Mouse (Mus musculus) adrenal gland, adult (tissue): ENCODE data around the gene Arhgap10.
A peak's percentile ranks its signal among the peaks of the same experiment; 100 is the strongest.

Source experiments
- DNase-seq, 2 experiments: peaks; one replicate each; pipeline ENCODE4 v3.0.0; 2022 to 2023; ENCODE audit warnings: low spot score in 1 of 2; ENCODE audit not compliant: inconsistent age in 2 of 2

Gene Arhgap10

DNA sequence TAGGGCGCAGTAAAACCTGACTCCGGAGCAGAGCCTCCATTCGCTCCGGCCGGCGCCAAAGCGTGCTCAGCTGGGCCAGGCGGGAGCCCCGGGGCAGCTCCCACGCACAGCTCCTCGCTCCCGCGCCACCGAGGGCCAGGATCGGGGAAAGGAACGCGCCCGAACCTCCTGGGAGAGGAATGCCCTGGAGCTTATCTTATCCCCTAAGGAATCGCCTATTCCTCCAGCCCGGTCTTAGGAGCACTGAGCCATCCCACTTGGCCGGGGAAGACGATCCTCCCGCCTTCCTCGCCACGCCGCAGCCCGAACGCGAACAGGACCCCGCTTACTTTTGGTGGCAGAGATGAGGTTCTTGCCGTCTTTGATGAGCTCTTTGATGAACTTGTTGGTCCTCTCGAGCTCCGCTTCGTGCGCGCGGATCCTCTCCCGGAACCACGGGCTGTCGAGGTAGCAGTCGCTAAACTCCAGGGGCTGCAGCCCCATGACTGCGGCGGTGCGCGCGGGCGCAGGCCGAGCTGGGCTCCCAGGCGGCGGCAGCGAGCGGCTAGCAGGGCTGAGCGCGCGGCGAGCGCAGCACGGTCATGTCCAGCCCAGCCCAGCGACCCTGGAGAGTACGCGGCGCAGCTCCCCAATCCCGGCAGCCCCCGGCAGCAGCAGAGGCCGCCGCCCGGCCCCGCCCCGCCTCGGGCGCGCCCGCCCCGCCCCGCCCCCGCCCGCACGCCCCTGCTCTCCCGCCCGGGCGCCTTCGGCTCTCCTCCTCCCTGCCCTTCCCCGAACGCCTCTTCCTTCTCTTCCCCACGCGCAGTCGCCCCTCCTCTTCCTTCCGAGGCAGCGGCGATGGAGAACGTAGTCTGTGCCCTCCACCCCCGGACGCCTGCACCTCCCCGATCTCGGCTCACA, at the start of gene Arhgap10:
Arhgap10 (minus strand) TSS at position 653 of the 900 bp plus-strand sequence.
- peak in 1 of 2 experiments; percentile 90 for DNase-seq

DNA sequence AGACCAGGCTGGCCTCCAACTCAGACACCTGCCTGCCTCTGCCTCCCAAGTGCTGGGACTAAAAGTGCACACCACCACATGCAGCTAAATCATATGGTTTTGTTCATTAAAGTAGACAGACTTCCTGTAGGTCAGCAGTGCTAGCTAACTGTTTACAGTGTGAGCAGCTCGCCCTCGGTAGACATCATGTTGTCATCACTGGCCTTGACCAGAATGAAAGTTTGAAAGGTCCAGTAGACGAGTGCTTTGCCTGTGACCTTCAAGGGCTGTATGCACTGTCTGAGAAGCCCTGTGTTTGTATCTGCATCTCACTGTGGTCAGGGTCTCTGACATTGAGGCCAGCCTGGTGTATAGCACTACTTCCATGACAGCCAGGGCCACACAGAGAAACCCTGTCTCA, 43.7 kb upstream of the Arhgap10 start:
- peak; percentile 37 to 74 for DNase-seq

DNA sequence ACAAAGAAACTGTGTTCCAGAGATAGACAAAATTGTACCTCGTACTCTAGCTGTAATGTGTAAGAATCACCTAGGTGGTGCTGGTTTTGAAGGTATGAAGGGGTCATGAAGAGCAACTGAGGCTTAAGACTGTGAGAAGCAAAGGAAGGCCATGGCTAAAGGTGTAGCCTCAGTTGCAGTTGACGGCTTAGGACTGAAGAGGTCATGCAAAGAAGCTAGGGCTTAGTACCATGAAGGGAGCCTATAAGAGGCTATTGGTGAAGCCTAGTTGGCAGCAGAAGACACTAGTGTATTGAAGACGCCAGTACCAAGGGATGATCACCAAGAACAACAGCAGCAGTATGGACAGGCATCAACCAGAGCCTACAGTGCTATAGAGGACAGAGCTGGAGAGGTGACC, 34.7 kb upstream of the Arhgap10 start:
- no peak for DNase-seq

DNA sequence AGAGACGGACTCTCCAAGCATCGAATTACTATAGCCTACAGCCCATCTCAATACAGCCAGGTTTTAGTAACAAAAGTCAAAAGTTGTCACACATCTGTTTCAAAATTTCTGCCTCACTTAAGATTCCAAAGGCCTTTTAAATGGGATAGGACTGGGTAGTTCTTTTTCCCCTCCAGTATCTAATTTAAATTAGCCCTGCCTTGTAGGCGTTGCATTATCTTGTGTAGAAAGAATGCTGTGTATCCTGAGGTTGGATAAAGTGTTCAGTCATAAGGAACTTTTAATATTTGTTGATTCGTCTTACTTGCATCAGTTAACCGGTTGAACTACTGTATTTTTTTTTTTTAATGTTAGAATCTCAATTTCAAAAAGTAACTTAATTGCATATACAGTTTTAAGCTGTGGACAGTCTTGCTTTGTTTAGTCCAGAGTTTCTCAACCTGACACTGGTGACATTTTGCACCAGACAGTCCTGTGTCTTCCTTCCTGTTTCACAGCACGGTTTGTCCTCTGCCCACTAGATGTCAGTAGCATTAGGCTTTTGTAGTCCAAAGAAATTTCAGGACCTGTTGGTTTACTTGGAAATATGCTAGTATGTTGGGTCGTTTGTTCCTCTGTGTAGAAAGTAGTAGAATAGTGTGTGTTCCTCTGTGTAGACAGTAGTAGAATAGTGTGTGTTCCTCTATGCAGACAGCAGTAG, 32.3 kb upstream of the Arhgap10 start:
- peak; percentile 40 to 80 for DNase-seq

DNA sequence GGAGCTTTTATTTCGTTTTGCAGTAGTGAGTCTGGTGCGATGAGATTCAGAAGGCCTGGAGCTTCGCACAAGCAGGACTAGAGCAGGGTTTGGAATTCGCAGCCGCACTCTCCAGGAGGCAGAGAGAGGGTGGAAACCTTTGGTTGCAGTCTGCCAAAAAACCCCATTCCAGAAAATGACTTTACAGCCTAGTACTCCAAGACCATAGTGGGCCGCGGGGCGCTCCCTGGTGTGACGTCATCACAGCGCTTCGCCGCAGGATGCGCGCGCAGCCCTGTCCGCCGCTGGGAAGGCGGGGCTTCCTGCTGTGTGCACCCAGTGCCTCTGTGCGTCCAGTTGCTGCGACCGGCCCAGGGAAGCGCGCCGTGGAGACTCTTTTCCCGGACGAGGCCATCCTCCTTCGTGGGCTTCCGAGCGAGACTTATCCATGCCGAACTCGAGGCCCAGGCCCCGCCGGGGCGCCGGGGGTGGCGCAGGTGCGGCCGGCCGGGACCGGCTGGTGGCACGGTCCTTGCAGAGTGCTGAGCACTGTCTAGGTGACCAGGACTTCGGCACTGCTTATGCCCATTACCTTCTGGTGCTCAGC, 31.5 kb upstream of the Arhgap10 start, which contains the start of gene Prmt9:
Prmt9 (plus strand) TSS at position 277 of the 586 bp plus-strand sequence.
- DNase-seq: peak; percentile 96 to 98

DNA sequence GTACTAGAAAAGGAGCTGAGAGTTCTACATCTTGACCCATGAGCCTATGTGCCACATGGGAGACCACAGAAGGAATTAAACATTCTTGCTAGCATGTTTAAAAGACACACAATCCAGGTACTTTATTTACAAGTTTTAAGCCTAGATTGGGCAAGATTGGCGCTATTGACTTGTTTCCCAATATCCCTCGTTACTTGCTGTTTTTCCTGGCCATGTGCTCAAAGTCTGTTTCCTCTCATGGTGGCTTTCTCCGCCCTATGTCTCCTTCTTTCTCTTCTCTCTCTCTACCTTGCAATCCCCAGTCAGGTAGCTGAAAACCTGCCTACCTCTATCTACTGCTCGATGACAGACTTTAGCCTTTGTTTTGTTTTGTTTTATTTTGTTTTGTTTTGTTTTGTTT, 27.9 kb upstream of the Arhgap10 start:
- no peak for DNase-seq

DNA sequence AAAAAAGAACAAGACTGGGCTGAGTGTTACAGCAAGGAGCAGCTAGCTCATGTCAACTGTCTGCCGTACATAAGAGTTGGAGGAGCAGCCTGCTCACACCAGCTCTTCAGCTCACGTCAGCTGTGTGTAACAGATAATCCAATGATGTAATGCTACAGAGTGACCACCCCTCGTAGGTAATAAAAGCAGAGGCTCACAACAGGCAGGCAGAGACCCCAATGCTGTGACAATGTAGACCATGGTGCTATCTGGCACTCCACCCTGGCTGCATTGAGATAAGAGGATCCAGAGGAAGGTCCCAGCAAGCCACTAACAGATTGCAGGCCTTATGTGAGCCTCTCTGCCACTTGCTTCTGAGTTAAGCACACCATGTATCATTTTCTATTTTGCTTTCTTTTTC, 26.7 kb upstream of the Arhgap10 start:
- DNase-seq: no peak

DNA sequence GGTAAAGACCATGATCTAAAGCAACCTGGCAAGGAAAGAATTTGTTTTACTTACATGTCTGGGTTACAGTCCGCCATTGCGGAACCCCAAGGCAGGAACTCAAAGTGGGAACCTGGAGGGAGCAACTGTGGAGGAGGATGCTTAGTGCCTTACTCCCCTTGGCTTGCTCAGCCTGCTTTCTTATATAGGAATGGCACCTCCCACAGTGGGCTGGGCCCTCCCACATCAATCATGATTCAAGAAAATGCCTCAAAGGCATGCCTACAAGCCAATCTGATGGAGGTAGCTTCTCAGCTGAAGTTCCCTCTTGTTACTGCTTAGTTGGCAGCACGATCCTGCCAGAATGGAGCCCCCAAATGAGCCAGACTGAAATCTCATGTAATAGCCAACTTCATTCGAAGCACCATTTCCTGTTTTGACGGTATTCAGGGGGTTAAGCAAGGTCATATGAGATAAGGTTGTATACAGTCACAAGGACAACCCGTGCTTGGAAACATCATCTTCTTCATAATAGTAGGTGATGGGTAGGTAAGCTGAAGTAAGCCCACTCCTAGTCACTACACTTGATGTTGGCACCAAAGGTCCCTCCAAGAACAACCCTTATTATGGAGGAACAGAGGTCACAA, 25.5 kb upstream of the Arhgap10 start:
- no peak for DNase-seq

DNA sequence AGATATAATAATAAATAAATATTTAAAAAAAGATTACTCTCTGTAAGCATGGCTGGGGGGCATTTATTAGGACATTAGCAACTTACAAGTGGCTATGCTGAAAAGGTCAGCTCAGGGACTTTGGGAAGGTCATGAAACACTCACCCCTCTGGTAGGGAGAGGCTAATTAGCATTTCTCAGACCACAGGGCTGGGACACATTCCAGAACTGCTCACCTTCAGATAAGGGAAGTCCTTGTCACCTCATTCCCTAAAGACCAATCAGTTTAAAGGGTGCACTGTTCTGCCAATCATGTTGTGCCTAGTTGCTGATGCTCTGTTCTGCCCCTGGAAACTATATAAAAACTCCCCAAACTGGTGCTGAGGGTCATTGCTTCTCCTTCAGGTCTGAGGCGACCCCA, 20.5 kb upstream of the Arhgap10 start:
- DNase-seq: peak in 1 of 2 experiments; percentile 41

DNA sequence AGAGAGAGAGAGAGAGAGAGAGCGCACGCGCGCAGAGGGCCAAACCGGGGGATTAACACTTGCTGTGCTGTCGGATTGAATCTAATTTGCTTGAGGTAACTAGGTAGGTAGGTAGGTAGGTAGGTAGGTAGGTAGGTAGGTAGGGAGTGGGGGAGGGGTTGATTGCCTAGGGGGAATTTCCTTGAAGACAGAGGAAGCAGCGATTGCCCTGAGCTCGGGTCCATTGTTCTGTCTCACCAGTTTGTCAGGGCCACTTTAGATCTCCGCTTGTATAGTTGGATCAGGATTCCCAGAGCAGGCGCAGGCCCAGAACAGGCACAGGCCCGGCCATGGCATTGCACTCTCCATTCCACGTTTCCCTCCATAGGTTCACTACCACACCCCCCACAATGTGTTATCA, 19.1 kb upstream of the Arhgap10 start:
- DNase-seq: no peak

DNA sequence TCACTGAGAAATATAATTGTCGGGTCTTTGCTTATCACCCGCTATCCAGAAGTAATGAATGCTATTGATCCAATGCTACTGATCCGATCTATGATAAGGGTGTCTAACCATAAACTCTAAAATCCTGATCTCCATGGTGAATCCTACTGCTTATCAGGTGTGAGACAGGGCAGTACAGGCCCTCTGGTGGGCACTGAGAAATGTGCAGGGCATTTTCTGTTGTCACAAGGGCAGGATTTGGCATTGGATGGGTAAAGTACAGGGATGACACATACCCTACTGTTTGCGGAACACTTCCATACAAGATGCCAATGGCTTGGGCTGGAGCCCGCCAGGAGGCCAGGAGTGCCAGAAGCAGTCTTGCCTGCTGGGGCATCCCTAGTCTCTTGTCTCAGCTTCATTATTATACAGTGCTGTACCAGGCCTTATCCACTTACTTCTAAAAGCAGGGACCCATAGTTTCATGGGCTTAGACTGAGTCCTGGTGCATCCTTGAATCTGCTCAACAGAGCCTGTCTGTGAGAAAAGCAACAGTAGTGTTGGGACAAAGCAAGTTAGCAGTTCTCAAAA, 17.4 kb upstream of the Arhgap10 start:
- DNase-seq: peak; percentile 77 to 94

DNA sequence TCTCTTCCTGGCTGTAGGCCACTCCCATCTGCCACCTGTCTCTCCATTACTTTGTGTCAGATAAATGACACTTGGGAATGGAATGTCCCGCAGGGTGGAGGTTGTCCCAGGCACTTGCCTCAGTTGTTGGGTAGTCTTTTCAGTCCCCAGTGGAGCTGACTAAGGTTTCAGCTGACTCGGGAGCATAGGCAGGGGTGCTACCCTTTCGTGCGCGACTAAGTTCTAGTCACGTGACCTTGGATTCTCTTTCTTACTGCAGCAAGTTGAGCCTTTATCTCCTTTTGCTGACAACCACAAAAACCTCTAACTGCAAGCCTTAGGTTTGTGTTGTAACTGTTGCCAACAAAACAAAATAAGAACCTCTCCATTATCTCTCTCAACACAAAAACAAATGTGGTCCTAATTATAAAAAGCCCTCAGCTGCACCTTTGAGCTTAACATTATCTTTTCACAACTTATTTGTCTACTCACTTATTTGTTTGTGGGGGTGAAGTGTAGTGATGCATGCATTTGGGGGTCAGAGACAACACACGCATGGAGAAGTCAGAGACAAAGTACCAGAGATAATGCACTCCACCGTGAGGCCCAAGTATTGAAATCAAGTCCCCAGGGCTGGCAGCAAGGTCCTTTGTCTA, 16.7 kb upstream of the Arhgap10 start:
- peak; percentile 17 to 58 for DNase-seq

DNA sequence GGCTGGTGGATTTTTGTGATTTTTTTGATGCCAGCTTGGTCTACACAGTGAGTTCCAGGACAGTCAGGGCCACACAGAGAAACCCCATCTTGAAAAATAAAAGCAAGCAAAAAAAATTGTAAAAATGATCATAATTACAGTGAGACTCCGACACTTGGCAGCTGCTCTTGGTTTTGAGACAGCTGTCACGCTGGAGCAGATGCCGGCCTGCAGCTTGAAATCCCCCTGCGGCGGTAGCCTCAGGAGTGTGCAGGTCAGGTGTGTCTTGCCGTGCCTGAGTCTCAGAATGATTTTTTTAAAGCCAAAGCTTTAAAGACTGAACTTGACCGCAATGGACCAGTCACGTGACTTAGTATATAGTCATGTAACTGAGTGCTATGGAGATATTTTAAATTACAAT, 8.4 kb upstream of the Arhgap10 start:
- DNase-seq: no peak

DNA sequence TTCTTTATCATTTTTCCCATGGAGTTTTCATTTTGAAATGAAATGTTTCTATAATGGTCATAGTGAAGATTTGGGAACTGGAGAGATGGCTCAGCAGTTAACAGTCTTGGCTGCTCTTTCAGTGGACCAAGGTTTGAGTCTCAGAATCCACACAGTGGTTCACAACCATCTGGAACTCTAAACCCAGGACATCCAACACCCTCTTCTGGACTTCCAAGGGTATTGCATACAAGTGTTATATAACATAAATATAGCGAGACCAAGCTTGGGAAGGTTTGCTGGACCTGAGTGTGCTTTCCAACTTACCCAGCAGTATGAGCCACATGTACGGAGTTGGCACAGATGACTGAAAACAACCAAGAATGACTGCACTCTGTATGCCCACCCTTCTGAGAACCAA, 7.2 kb upstream of the Arhgap10 start:
- DNase-seq: peak in 1 of 2 experiments; percentile 33

DNA sequence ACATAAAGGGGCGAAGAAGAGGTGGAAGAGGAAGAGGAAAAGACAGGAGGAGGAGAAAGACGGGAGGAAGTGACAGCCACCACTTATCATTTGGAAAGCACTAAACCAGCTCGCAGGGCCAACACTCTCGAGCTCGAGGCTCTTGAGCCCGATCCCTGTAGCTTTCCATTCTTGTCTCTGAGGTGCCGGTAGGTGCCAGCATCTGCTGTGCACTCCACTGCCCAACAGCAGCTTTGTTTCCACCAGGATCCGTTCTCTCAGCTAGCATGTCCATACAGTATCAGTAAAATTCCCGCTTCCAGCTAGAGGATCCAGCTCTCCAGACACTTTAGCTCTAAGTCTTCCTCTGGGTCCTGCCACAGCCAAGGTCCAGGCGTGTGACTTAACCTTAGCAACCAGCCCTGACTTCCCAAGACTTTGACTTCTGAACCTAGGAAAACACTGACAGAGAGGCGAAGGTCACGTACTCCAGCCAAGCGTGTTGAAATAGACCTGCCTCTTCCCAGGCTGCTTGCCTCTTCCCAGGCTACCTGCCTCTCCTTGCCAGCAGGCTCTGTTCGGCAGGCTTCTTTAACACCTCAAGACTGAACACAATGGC, 6.4 kb upstream of the Arhgap10 start:
- peak; percentile 13 to 83 for DNase-seq

DNA sequence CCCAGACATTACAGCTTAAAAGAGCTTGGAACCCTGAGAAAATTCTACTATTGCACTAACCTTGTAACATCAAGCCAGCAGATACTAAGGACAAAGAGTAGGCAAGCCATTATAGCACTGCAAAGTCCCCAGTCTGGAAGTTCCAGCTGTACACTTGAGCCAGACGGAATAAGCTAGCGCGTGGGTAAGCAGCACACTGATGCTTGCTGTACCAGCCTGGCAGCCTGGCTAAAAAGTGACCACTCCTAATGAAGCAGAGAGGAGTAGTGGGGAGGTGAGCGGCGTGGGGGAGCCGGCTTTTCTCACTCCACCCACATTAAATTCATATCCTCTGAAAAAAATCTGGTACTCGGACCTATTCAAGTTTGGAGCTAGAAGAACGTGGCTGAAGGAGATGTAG, 5.2 kb upstream of the Arhgap10 start:
- peak in 1 of 2 experiments; percentile 43 for DNase-seq

DNA sequence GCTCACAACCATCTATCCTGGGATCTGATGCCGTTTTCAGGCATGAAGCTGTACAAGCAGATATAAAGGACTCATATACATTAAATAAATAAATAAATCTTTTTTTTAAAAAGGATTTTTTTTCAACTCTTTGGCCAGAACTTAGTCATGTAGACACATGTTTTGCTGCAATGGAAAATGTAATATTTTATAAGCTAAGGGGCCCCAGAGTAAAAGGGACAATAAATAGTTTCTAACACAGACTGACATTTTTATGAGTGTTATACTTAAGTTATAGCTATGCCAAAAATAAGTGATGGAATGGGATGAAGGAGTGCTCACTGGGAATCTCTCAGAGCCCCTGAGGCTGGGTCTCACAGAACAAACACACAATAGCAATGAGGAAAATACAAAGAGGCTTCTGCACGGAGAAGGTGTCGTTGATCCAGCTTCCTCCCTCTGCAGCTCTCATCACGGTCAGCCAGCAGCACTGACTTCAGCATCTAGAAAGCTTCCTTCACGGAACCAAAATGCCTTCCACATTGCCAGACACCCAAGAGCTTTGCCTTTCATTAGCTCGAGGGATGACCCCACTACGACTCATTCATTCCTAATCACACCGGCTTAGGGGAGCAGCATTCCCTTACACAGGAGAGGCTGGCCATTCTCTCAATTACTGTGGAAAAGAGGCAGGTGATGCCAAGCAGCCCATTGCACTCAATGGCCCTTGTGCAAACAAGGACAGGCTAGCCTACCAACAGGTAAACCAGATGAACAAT, 3.5 kb upstream of the Arhgap10 start:
- peak in 1 of 2 experiments; percentile 21 for DNase-seq

DNA sequence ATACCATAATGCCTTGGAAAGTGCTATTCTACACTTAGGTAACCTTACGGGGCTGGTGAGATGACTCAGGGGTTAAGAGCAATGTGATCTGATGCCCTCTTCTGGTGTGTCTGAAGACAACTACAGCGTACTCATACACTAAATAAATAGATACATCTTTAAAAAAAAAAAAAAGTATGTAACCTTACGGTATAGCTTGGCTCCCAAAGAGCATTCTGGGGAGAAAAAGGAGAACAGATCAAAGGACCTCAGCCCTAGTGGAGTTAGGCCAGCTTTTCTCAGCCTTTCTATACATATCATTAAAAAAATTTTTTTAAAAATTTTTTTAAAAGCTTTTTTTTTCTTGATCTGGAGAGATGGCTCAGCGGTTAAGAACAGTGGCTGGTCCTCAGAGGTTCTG, 2.8 kb upstream of the Arhgap10 start:
- no peak for DNase-seq
